Mouse (Mus musculus) effector memory CD4-positive, alpha-beta T cell, adult 7 months (primary cell): ENCODE results near the gene Vmn2r-ps159. TPM values are rescaled to one million over a fixed set of nuclear protein-coding genes. Genes with fewer than 3 reads are reported as not detected.

Experiments
- polyA plus RNA-seq: library from polyadenylated mRNA; unstranded; fragments of 100-300 nt; shearing (Covaris generic); gene quantifications from one replicate; pipeline ENCODE4 v1.2.1, GENCODE M21; 2017

The Vmn2r-ps159 gene
- not detected for polyA plus RNA-seq

GRCm38 (mm10) chr4:156330803-156331202, at the start of gene Vmn2r-ps159:
Gene Vmn2r-ps159 (plus strand): TSS chr4:156331103.

Other genes with a start within 250 kb of the Vmn2r-ps159 start
- gene 9430015G10Rik, start 221.1 kb upstream of the Vmn2r-ps159 start, polyA plus RNA-seq = 24.1 TPM
- gene Rnf223, start 200.6 kb upstream of the Vmn2r-ps159 start, polyA plus RNA-seq = not detected
- 2.7 TPM for gene Agrn, start 133.6 kb upstream of the Vmn2r-ps159 start, polyA plus RNA-seq
- 118 TPM for gene Isg15, start 130.3 kb upstream of the Vmn2r-ps159 start, polyA plus RNA-seq
- 66.7 TPM for gene AW011738, start 127.8 kb upstream of the Vmn2r-ps159 start, polyA plus RNA-seq
- 0.69 TPM for gene Perm1, start 115.2 kb upstream of the Vmn2r-ps159 start, polyA plus RNA-seq
- gene Plekhn1, start 96.2 kb upstream of the Vmn2r-ps159 start, polyA plus RNA-seq = 23.6 TPM
- gene Noc2l, start 95.1 kb upstream of the Vmn2r-ps159 start, polyA plus RNA-seq = 163 TPM
- 5.2 TPM for gene Samd11, start 75.4 kb upstream of the Vmn2r-ps159 start, polyA plus RNA-seq